Mouse (Mus musculus) heart, adult 2 months (tissue): Measurements from ENCODE around the gene Nfia.

ENCODE experiments used
- CTCF ChIP-seq: fragments of 200-600 bp; IDR thresholded peaks from 2 replicates; pipeline ENCODE4 v1.8.1; 2022; ENCODE audit warnings: antibody characterized with exemption, mild to moderate bottlenecking, moderate library complexity
- POLR2A ChIP-seq: fragments of 200-500 bp; IDR thresholded peaks from 2 replicates; pipeline ENCODE4 v1.6.1; 2011; ENCODE audit warnings: mild to moderate bottlenecking, low read depth, low read length, control low read depth; ENCODE audit not compliant: insufficient read depth

DNA sequence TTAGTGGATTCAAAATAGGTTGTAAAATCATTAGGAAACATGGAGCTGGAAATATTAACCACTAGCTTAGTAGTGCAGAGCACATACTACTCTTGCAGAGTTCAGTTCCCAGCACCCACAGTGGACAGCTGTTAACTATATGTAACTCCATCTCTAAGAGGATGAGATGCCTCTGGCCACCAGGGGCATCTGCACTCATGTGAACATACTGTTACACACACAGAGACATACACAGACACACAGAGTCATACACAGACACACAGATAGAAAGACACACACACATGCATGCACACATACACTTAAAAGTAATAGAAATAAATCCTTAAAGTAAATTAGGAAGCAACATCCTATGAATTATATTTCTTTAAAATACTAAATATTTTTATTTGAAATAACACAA, 149.1 kb downstream of the Nfia start:
- TF ChIP-seq POLR2A (no peak), CTCF (peak; percentile 33)
